Mouse (Mus musculus): ENCODE results near the gene Hk1. TPM values are rescaled to one million over a fixed set of nuclear protein-coding genes. Genes with fewer than 3 reads are reported as not detected.
A peak's percentile ranks its signal among the peaks of the same experiment; 100 is the strongest.
"Not testable (repeated sequence)": the region's sequence is repeated elsewhere in the genome, so short reads cannot be mapped to it uniquely, and the experiment has no call there.

The Hk1 gene
- polyA plus RNA-seq, 1 experiment from 2014 or later, result 83.4 TPM

GRCm38 (mm10) chr10:62328886-62329412, 50.8 kb downstream of the Hk1 start:
- Histone ChIP-seq H3K9me3 (no peaks in the 10 kb centered on the region), H3K27ac (no peak overlapping the region), H3K4me3 (no peak overlapping the region), H3K27me3 (no peaks in the 10 kb centered on the region), H3K4me1 (replicated peaks) (peaks cover 16% of the 10 kb centered on the region), H3K36me3 (no peaks in the 10 kb centered on the region), H3K4me2 (no peak overlapping the region), H3K9ac (no peak overlapping the region)
- 89% methylated on average over 10 of the region's 10 CpGs for WGBS
- no peak for ATAC-seq (ENCODE audit: low FRiP score)

GRCm38 (mm10) chr10:62327572-62328317, 52.0 kb downstream of the Hk1 start:
- peaks cover 16% of the 10 kb centered on the region for H3K4me1 ChIP-seq (replicated peaks)
- no peak for ATAC-seq (ENCODE audit: low FRiP score)
- H3K27me3 ChIP-seq, result no peaks in the 10 kb centered on the region
- no peaks in the 10 kb centered on the region for H3K36me3 ChIP-seq
- H3K9me3 ChIP-seq, result no peaks in the 10 kb centered on the region
- no peak overlapping the region for H3K4me2 ChIP-seq
- no peak overlapping the region for H3K27ac ChIP-seq
- no peak overlapping the region for H3K9ac ChIP-seq
- WGBS, result 74% methylated on average over 23 of the region's 23 CpGs
- H3K4me3 ChIP-seq, result no peak overlapping the region

- Histone ChIP-seq H3K4me1 (replicated peaks) (peaks cover 8% of the 10 kb centered on the region), H3K27ac (no peak overlapping the region), H3K27me3 (no peaks in the 10 kb centered on the region), H3K36me3 (no peaks in the 10 kb centered on the region), H3K4me2 (no peak overlapping the region), H3K9ac (no peak overlapping the region), H3K9me3 (no peaks in the 10 kb centered on the region), H3K4me3 (no peak overlapping the region)
- 71% methylated on average over 8 of the region's 8 CpGs for WGBS
- no peak for ATAC-seq (ENCODE audit: low FRiP score)
Measured at GRCm38 (mm10) chr10:62326818-62327571, 52.7 kb downstream of the Hk1 start.

GRCm38 (mm10) chr10:62326002-62326401, 53.7 kb downstream of the Hk1 start:
- H3K4me1 ChIP-seq (replicated peaks), result peaks cover 5% of the 10 kb centered on the region
- no peak overlapping the region for H3K4me3 ChIP-seq
- no peaks in the 10 kb centered on the region for H3K36me3 ChIP-seq
- 96% methylated on average over 8 of the region's 8 CpGs for WGBS
- no peaks in the 10 kb centered on the region for H3K27me3 ChIP-seq
- H3K4me2 ChIP-seq, result no peak overlapping the region
- no peak for ATAC-seq (ENCODE audit: low FRiP score)
- H3K9ac ChIP-seq, result no peak overlapping the region
- no peaks in the 10 kb centered on the region for H3K9me3 ChIP-seq
- no peak overlapping the region for H3K27ac ChIP-seq

GRCm38 (mm10) chr10:62322821-62323220, 56.9 kb downstream of the Hk1 start:
- not testable (repeated sequence) for H3K27me3 ChIP-seq; H3K4me3 ChIP-seq; H3K4me1 ChIP-seq (replicated peaks); H3K9me3 ChIP-seq; H3K27ac ChIP-seq; ATAC-seq (ENCODE audit: low FRiP score); H3K9ac ChIP-seq; H3K4me2 ChIP-seq; H3K36me3 ChIP-seq
- 93% methylated on average over 8 of the region's 8 CpGs for WGBS

GRCm38 (mm10) chr10:62321457-62321856, 58.3 kb downstream of the Hk1 start:
- Histone ChIP-seq H3K27ac (no peak overlapping the region), H3K4me1 (replicated peaks) (0 out of 2 replicates have a peak, but pooled peaks cover 3% of the 10 kb centered on the region), H3K9me3 (no peaks in the 10 kb centered on the region), H3K36me3 (no peaks in the 10 kb centered on the region), H3K4me3 (no peak overlapping the region), H3K27me3 (no peaks in the 10 kb centered on the region), H3K9ac (no peak overlapping the region), H3K4me2 (no peak overlapping the region)
- 79% methylated on average over 9 of the region's 9 CpGs for WGBS
- ATAC-seq (ENCODE audit: low FRiP score), result no peak

GRCm38 (mm10) chr10:62320402-62320978, 59.2 kb downstream of the Hk1 start:
- peak; percentile 24; the same call in 1 of the 2 replicates for ATAC-seq (ENCODE audit: low FRiP score)
- Histone ChIP-seq H3K9me3 (no peaks in the 10 kb centered on the region), H3K27ac (no peak overlapping the region), H3K4me3 (no peak overlapping the region), H3K4me2 (no peak overlapping the region), H3K36me3 (no peaks in the 10 kb centered on the region), H3K27me3 (no peaks in the 10 kb centered on the region), H3K9ac (no peak overlapping the region), H3K4me1 (replicated peaks) (0 out of 2 replicates have a peak, but pooled peaks cover 5% of the 10 kb centered on the region)
- 81% methylated on average over 9 of the region's 9 CpGs for WGBS

GRCm38 (mm10) chr10:62319154-62319553, 60.6 kb downstream of the Hk1 start:
- 87% methylated on average over 7 of the region's 7 CpGs for WGBS
- Histone ChIP-seq H3K27me3 (no peaks in the 10 kb centered on the region), H3K4me3 (no peak overlapping the region), H3K4me1 (replicated peaks) (peaks cover 7% of the 10 kb centered on the region; the same call in 1 of the 2 replicates), H3K4me2 (no peak overlapping the region), H3K9ac (no peak overlapping the region), H3K27ac (no peak overlapping the region), H3K9me3 (no peaks in the 10 kb centered on the region), H3K36me3 (peaks cover 6% of the 10 kb centered on the region)
- ATAC-seq (ENCODE audit: low FRiP score), result no peak

- H3K4me3 ChIP-seq, result no peak overlapping the region
- H3K4me1 ChIP-seq (replicated peaks), result peaks cover 19% of the 10 kb centered on the region
- H3K9me3 ChIP-seq, result no peaks in the 10 kb centered on the region
- H3K27me3 ChIP-seq, result no peaks in the 10 kb centered on the region
- no peak overlapping the region for H3K27ac ChIP-seq
- no peak overlapping the region for H3K4me2 ChIP-seq
- no peak overlapping the region for H3K9ac ChIP-seq
- H3K36me3 ChIP-seq, result peaks cover 9% of the 10 kb centered on the region
- no peak for ATAC-seq (ENCODE audit: low FRiP score)
- WGBS, result 71% methylated on average over 8 of the region's 8 CpGs
Measured at GRCm38 (mm10) chr10:62316467-62316866, 63.2 kb downstream of the Hk1 start.

- H3K27me3 ChIP-seq, result no peaks in the 10 kb centered on the region
- 63% methylated on average over 15 of the region's 15 CpGs for WGBS
- no peak overlapping the region for H3K27ac ChIP-seq
- H3K9me3 ChIP-seq, result no peaks in the 10 kb centered on the region
- ATAC-seq (ENCODE audit: low FRiP score), result 0 out of 2 replicates have a peak, but pooled peaks have one; percentile 3
- peaks cover 11% of the 10 kb centered on the region for H3K36me3 ChIP-seq
- H3K4me2 ChIP-seq, result no peak overlapping the region
- peaks cover 21% of the 10 kb centered on the region for H3K4me1 ChIP-seq (replicated peaks)
- H3K4me3 ChIP-seq, result no peak overlapping the region
- H3K9ac ChIP-seq, result no peak overlapping the region
Measured at GRCm38 (mm10) chr10:62313885-62314424, 65.8 kb downstream of the Hk1 start.

GRCm38 (mm10) chr10:62313140-62313539, 66.6 kb downstream of the Hk1 start:
- no peak overlapping the region for H3K9ac ChIP-seq
- peaks cover 19% of the 10 kb centered on the region for H3K36me3 ChIP-seq
- no peak overlapping the region for H3K4me2 ChIP-seq
- 75% methylated on average over 10 of the region's 10 CpGs for WGBS
- no peak overlapping the region for H3K4me3 ChIP-seq
- H3K27me3 ChIP-seq, result no peaks in the 10 kb centered on the region
- ATAC-seq (ENCODE audit: low FRiP score), result no peak
- no peak overlapping the region for H3K27ac ChIP-seq
- H3K9me3 ChIP-seq, result no peaks in the 10 kb centered on the region
- H3K4me1 ChIP-seq (replicated peaks), result peaks cover 21% of the 10 kb centered on the region

GRCm38 (mm10) chr10:62311464-62311863, 68.2 kb downstream of the Hk1 start:
- Histone ChIP-seq H3K4me1 (replicated peaks) (peaks cover 17% of the 10 kb centered on the region), H3K27ac (no peak overlapping the region), H3K9ac (no peak overlapping the region), H3K4me3 (no peak overlapping the region), H3K9me3 (no peaks in the 10 kb centered on the region), H3K27me3 (no peaks in the 10 kb centered on the region), H3K4me2 (no peak overlapping the region), H3K36me3 (peaks cover 23% of the 10 kb centered on the region)
- no peak for ATAC-seq (ENCODE audit: low FRiP score)
- WGBS, result 52% methylated on average over 6 of the region's 6 CpGs
